Mouse (Mus musculus) MEL (cell line): Measurements from ENCODE around the gene Amhr2. TPM values are rescaled to one million over a fixed set of nuclear protein-coding genes. Genes with fewer than 3 reads are reported as not detected.
A peak's percentile ranks its signal among the peaks of the same experiment; 100 is the strongest.

ENCODE experiments used
- DNase-seq: peaks from one replicate; pipeline ENCODE4 v3.0.0; 2011; ENCODE audit warnings: low read depth, low spot score
- H3K27ac ChIP-seq: 2 replicates; pipeline ENCODE4 v1.5.1; 2012; ENCODE audit warnings: low read depth, mild to moderate bottlenecking, control low read depth, low read length, moderate library complexity; ENCODE audit not compliant: control insufficient read depth
- H3K27me3 ChIP-seq, 2 experiments: fragments of 150-350 bp in 1 of 2; sonication (generic) in 1 of 2; 2 replicates each; pipeline ENCODE4 v1.6.1; 2012; ENCODE audit warnings: low read length in 2 of 2, mild to moderate bottlenecking in 2 of 2, improper control_type of control experiment in 1 of 2, moderate library complexity in 1 of 2; ENCODE audit not compliant: insufficient read depth in 2 of 2, control insufficient read depth in 1 of 2
- H3K36me3 ChIP-seq, 2 experiments: 2 replicates each; pipeline ENCODE4 v1.6.1; 2012 to 2014; ENCODE audit warnings: low read length in 2 of 2, improper control_type of control experiment in 1 of 2, inconsistent platforms in 1 of 2, mild to moderate bottlenecking in 1 of 2; ENCODE audit not compliant: insufficient read depth in 2 of 2, control insufficient read depth in 1 of 2
- H3K4me1 ChIP-seq, 2 experiments: fragments of 150-350 bp in 1 of 2; sonication (generic) in 1 of 2; 2 replicates each; pipeline ENCODE4 v1.6.1; 2012; ENCODE audit warnings: low read length in 2 of 2, improper control_type of control experiment in 1 of 2, mild to moderate bottlenecking in 1 of 2; ENCODE audit not compliant: insufficient read depth in 2 of 2, control insufficient read depth in 1 of 2
- H3K4me3 ChIP-seq, 2 experiments: fragments of 150-350 bp in 1 of 2; sonication (generic) in 1 of 2; 2 replicates each; pipeline ENCODE4 v1.5.1; 2012; ENCODE audit warnings: low read depth in 2 of 2, low read length in 2 of 2, mild to moderate bottlenecking in 2 of 2, moderate library complexity in 2 of 2, control low read depth in 1 of 2, improper control_type of control experiment in 1 of 2; ENCODE audit not compliant: control insufficient read depth in 1 of 2, insufficient read depth in 1 of 2
- H3K79me2 ChIP-seq: 2 replicates; pipeline ENCODE4 v1.6.1; 2012; ENCODE audit warnings: mild to moderate bottlenecking, low read length, moderate library complexity; ENCODE audit not compliant: control insufficient read depth, poor library complexity, insufficient read depth
- H3K9ac ChIP-seq: 2 replicates; pipeline ENCODE4 v1.6.1; 2012; ENCODE audit warnings: low read depth, mild to moderate bottlenecking, control low read depth, low read length, moderate library complexity; ENCODE audit not compliant: control insufficient read depth, poor library complexity, severe bottlenecking
- H3K9me3 ChIP-seq: fragments of 150-350 bp; sonication (generic); replicated peaks from 2 replicates; pipeline ENCODE4 v1.6.1; 2012; ENCODE audit warnings: mild to moderate bottlenecking, low read length, improper control_type of control experiment, moderate library complexity; ENCODE audit not compliant: insufficient read depth
- BHLHE40 ChIP-seq: IDR thresholded peaks from 2 replicates; pipeline ENCODE4 v1.6.1; 2012; ENCODE audit warnings: low read depth, mild to moderate bottlenecking, inconsistent platforms, low read length, improper control_type of control experiment, borderline replicate concordance
- CHD1 ChIP-seq: IDR thresholded peaks from 2 replicates; pipeline ENCODE4 v1.6.1; 2012; ENCODE audit warnings: low read depth, mild to moderate bottlenecking, inconsistent platforms, low read length, improper control_type of control experiment
- CHD2 ChIP-seq: IDR thresholded peaks from 2 replicates; pipeline ENCODE4 v1.6.1; 2011; ENCODE audit warnings: low read length, improper control_type of control experiment
- CTCF ChIP-seq, 3 experiments: IDR thresholded peaks in 2 of 3; conservative IDR thresholded peaks in 1 of 3; 2 replicates each; pipeline ENCODE4 v1.5.1; 2011 to 2012; ENCODE audit warnings: low read length in 3 of 3, low read depth in 2 of 3, mild to moderate bottlenecking in 2 of 3, improper control_type of control experiment in 1 of 3, inconsistent platforms in 1 of 3, mixed read lengths in 1 of 3, moderate library complexity in 1 of 3; ENCODE audit not compliant: control insufficient read depth in 1 of 3, insufficient read depth in 1 of 3, poor library complexity in 1 of 3, severe bottlenecking in 1 of 3
- E2F4 ChIP-seq: IDR thresholded peaks from 2 replicates; pipeline ENCODE4 v1.6.1; 2011; ENCODE audit warnings: low read depth, low read length, improper control_type of control experiment, borderline replicate concordance
- ELF1 ChIP-seq: IDR thresholded peaks from 2 replicates; pipeline ENCODE4 v1.6.1; 2014; ENCODE audit warnings: low read depth, mild to moderate bottlenecking, inconsistent platforms, low read length, improper control_type of control experiment, moderate library complexity
- ETS1 ChIP-seq: IDR thresholded peaks from 2 replicates; pipeline ENCODE4 v1.6.1; 2012; ENCODE audit warnings: low read depth, mild to moderate bottlenecking, inconsistent platforms, low read length, improper control_type of control experiment, moderate library complexity
- GABPA ChIP-seq: IDR thresholded peaks from 2 replicates; pipeline ENCODE4 v1.6.1; 2012; ENCODE audit warnings: low read depth, mild to moderate bottlenecking, inconsistent platforms, low read length, improper control_type of control experiment, moderate library complexity
- GATA1 ChIP-seq: IDR thresholded peaks from 2 replicates; pipeline ENCODE4 v1.6.1; 2011; ENCODE audit warnings: low read depth, low read length, improper control_type of control experiment
- KAT2A ChIP-seq: conservative IDR thresholded peaks from 2 replicates; pipeline ENCODE4 v1.6.1; 2012; ENCODE audit warnings: low read depth, low read length, improper control_type of control experiment, inconsistent platforms
- MAFK ChIP-seq: IDR thresholded peaks from 2 replicates; pipeline ENCODE4 v1.6.1; 2011; ENCODE audit warnings: low read depth, mild to moderate bottlenecking, low read length, improper control_type of control experiment, borderline replicate concordance
- MAX ChIP-seq: IDR thresholded peaks from 2 replicates; pipeline ENCODE4 v1.6.1; 2011; ENCODE audit warnings: low read length, improper control_type of control experiment
- MXI1 ChIP-seq: IDR thresholded peaks from 2 replicates; pipeline ENCODE4 v1.6.1; 2011; ENCODE audit warnings: mild to moderate bottlenecking, low read depth, low read length, improper control_type of control experiment
- MYC ChIP-seq: IDR thresholded peaks from 2 replicates; pipeline ENCODE4 v1.6.1; 2011; ENCODE audit warnings: low read depth, mild to moderate bottlenecking, low read length, improper control_type of control experiment, moderate library complexity
- NRF1 ChIP-seq: IDR thresholded peaks from 2 replicates; pipeline ENCODE4 v1.6.1; 2014; ENCODE audit warnings: low read depth, mild to moderate bottlenecking, inconsistent platforms, low read length, improper control_type of control experiment, moderate library complexity; ENCODE audit not compliant: poor library complexity, insufficient read depth, severe bottlenecking
- POLR2A ChIP-seq, 2 experiments: IDR thresholded peaks; 2 replicates each; pipeline ENCODE4 v1.6.1; 2011 to 2012; ENCODE audit warnings: low read length in 2 of 2, mild to moderate bottlenecking in 2 of 2, control low read depth in 1 of 2, improper control_type of control experiment in 1 of 2, low read depth in 1 of 2, moderate library complexity in 1 of 2; ENCODE audit not compliant: control insufficient read depth in 1 of 2, insufficient read depth in 1 of 2, poor library complexity in 1 of 2
- POLR2AphosphoS2 ChIP-seq: IDR thresholded peaks from 2 replicates; pipeline ENCODE4 v1.6.1; 2011; ENCODE audit warnings: low read length, improper control_type of control experiment
- POLR2AphosphoS5 ChIP-seq: IDR thresholded peaks from 2 replicates; pipeline ENCODE4 v1.6.1; 2012; ENCODE audit warnings: low read depth, borderline replicate concordance, mild to moderate bottlenecking, inconsistent platforms, low read length, moderate library complexity, mixed read lengths
- RCOR1 ChIP-seq: IDR thresholded peaks from 2 replicates; pipeline ENCODE4 v1.6.1; 2012; ENCODE audit warnings: low read depth, mild to moderate bottlenecking, inconsistent platforms, low read length, improper control_type of control experiment
- TAL1 ChIP-seq: IDR thresholded peaks from 2 replicates; pipeline ENCODE4 v1.6.1; 2012; ENCODE audit warnings: mild to moderate bottlenecking, inconsistent platforms, low read length, moderate library complexity, mixed read lengths
- TBP ChIP-seq: IDR thresholded peaks from 2 replicates; pipeline ENCODE4 v1.8.0; 2011; ENCODE audit warnings: low read depth, low read length, improper control_type of control experiment
- TCF12 ChIP-seq: IDR thresholded peaks from 2 replicates; pipeline ENCODE4 v1.6.1; 2014; ENCODE audit warnings: low read depth, mild to moderate bottlenecking, inconsistent platforms, low read length, improper control_type of control experiment, moderate library complexity
- USF1 ChIP-seq: IDR thresholded peaks from 2 replicates; pipeline ENCODE4 v1.6.1; 2014; ENCODE audit warnings: low read depth, mild to moderate bottlenecking, inconsistent platforms, low read length, improper control_type of control experiment, moderate library complexity
- USF2 ChIP-seq, 2 experiments: IDR thresholded peaks; 2 replicates each; pipeline ENCODE4 v1.6.1; 2011 to 2012; ENCODE audit warnings: improper control_type of control experiment in 2 of 2, low read length in 2 of 2, borderline replicate concordance in 1 of 2, inconsistent platforms in 1 of 2, low read depth in 1 of 2, mild to moderate bottlenecking in 1 of 2; ENCODE audit not compliant: insufficient read depth in 1 of 2
- ZKSCAN1 ChIP-seq: IDR thresholded peaks from 2 replicates; pipeline ENCODE4 v1.6.1; 2012; ENCODE audit warnings: low read depth, mild to moderate bottlenecking, inconsistent platforms, low read length, improper control_type of control experiment, moderate library complexity
- ZMIZ1 ChIP-seq: IDR thresholded peaks from 2 replicates; pipeline ENCODE4 v1.6.1; 2012; ENCODE audit warnings: low read depth, mild to moderate bottlenecking, inconsistent platforms, low read length, improper control_type of control experiment, moderate library complexity
- ZNF384 ChIP-seq: IDR thresholded peaks from 2 replicates; pipeline ENCODE4 v1.6.1; 2012; ENCODE audit warnings: low read depth, mild to moderate bottlenecking, inconsistent platforms, low read length, improper control_type of control experiment
- polyA plus RNA-seq, 2 experiments: library from polyadenylated mRNA; stranded (reverse) in 1 of 2; unstranded in 1 of 2; fragments of >175 nt in 1 of 2; fragments of >200 nt in 1 of 2; gene quantifications; 2 replicates each; pipeline versions ENCODE4 v1.2.1 to v1.2.4; 2012; ENCODE audit warnings: low replicate concordance in 2 of 2, low read depth in 1 of 2; ENCODE audit not compliant: insufficient read length in 2 of 2, insufficient read depth in 1 of 2, missing spikeins in 1 of 2
- total RNA-seq: library from RNA; depleted of rRNA; stranded (reverse); fragments of 300-350 nt; gene quantifications from 2 replicates; pipeline ENCODE4 v1.2.3, GENCODE M21; 2012; rRNA removed

Gene Amhr2
- total RNA-seq (6.9 and 8.0 TPM in 2 replicates), polyA plus RNA-seq (10 to 100 TPM in 1 of 2 experiments, not detected in 1; 22.7 TPM)

DNA sequence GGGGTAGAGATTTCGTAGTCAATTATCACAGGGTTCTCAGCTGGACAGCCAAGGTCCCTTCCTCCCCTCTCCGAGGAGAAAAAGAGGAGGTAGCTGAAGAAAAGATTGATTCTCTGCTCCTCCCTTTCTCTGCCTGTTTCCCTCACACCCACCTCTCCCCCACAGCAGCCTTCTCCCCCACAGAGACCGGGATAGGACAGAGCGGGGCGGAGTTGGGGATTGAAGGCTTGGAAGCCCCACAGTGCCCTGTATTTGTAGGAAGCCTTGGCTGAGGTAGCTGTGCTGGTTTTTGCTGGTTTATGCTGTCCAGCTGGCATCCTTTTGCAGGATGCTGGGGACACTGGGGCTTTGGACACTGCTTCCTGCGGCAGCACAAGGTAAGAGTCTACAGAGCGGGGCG, at the start of gene Amhr2:
Gene Amhr2 (plus strand): TSS at position 222 of the 400 bp plus-strand sequence.
- Histone ChIP-seq H3K36me3 (peaks cover 0 to 6% of the 10 kb centered on the region in 2 experiments; a peak in 1 of 4 replicates), H3K4me1 (peaks cover 2 to 20% of the 10 kb centered on the region in 2 experiments; a peak in 3 of 4 replicates), H3K4me3 (no peak within 1 kb of the TSS), H3K9ac (peak within 1 kb of the TSS; percentile 5; the same call in 1 of the 2 replicates), H3K9me3 (no peaks in the 10 kb centered on the region), H3K27ac (no peak within 1 kb of the TSS), H3K27me3 (no peaks in the 10 kb centered on the region), H3K79me2 (no peaks in the 10 kb centered on the region; the same call in 1 of the 2 replicates)
- no peak for DNase-seq
- TF ChIP-seq NRF1 (no peak), POLR2A (IDR thresholded peaks at IDR 0.05; ENCODE audit: control insufficient read depth in 1 of 2, insufficient read depth in 1 of 2, low read depth in 1 of 2, low read length in 2 of 2, poor library complexity in 1 of 2) (no peak), POLR2AphosphoS2 (no peak), USF2 (IDR thresholded peaks at IDR 0.05; ENCODE audit: borderline replicate concordance in 1 of 2, insufficient read depth in 1 of 2, low read depth in 1 of 2, low read length in 2 of 2) (no peak), POLR2AphosphoS5 (no peak), BHLHE40 (no peak), ELF1 (no peak), ETS1 (no peak), MYC (no peak), MXI1 (no peak), CTCF (IDR thresholded peaks at IDR 0.05 in 2 of 3, conservative IDR thresholded peaks at IDR 0.05 in 1 of 3; ENCODE audit: control insufficient read depth in 1 of 3, insufficient read depth in 1 of 3, low read depth in 2 of 3, low read length in 3 of 3, poor library complexity in 1 of 3, severe bottlenecking in 1 of 3) (no peak), ZMIZ1 (no peak), KAT2A (no peak), USF1 (no peak), RCOR1 (no peak), MAX (no peak), E2F4 (no peak), TCF12 (no peak)

DNA sequence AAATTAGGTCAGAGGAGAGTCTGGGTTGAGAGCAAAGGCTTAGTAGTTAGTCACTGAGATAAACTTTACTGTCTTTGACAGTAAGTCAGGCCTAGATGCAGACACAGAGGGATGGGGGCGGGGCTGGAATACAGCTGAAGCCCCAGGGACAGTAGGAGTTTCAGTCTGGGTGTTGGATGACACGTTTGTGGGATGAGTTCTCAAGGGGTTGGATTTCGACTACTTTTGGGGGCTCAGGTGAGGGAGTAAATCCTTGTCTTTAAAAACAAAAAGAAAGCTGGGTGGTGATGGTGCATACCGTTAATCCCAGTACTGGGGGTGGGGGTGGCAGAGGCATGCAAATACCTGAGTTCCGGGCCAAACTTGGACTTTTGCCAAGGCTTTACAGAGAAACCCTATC, 46.5 kb upstream of the Amhr2 start:
- H3K36me3 ChIP-seq = peaks cover 0 to 17% of the 10 kb centered on the region in 2 experiments; a peak in 2 of 4 replicates
- H3K4me3 ChIP-seq = no peak overlapping the region
- no peaks in the 10 kb centered on the region for H3K27me3 ChIP-seq
- peaks cover 8 to 20% of the 10 kb centered on the region in 2 experiments for H3K4me1 ChIP-seq
- H3K79me2 ChIP-seq = peaks cover 1% of the 10 kb centered on the region; the same call in 1 of the 2 replicates
- no peak overlapping the region for H3K27ac ChIP-seq
- H3K9me3 ChIP-seq = no peaks in the 10 kb centered on the region
- TF ChIP-seq CHD2 (no peak), NRF1 (no peak), POLR2A (IDR thresholded peaks at IDR 0.05; ENCODE audit: control insufficient read depth in 1 of 2, insufficient read depth in 1 of 2, low read depth in 1 of 2, low read length in 2 of 2, poor library complexity in 1 of 2) (no peak), TBP (no peak), ETS1 (no peak), ZNF384 (no peak), MYC (no peak), GABPA (no peak), E2F4 (no peak), MAFK (no peak), KAT2A (no peak), USF2 (IDR thresholded peaks at IDR 0.05; ENCODE audit: borderline replicate concordance in 1 of 2, insufficient read depth in 1 of 2, low read depth in 1 of 2, low read length in 2 of 2) (no peak), CHD1 (no peak), POLR2AphosphoS2 (no peak), TAL1 (no peak), GATA1 (no peak), ZKSCAN1 (no peak)
- no peak for DNase-seq
- no peak overlapping the region for H3K9ac ChIP-seq
